Mouse (Mus musculus) cerebellum, adult 18-20 months (tissue): Measurements from ENCODE around the gene Mmp20.

ENCODE experiments used
- DNase-seq, 2 experiments: peaks; one replicate each; pipeline ENCODE4 v3.0.0; 2021

Gene Mmp20

GRCm38 (mm10) chr9:7693961-7694360 is 65.9 kb downstream of the Mmp20 start:
- no peak for DNase-seq

- no peak for DNase-seq
Observed at GRCm38 (mm10) chr9:7695646-7696045, 67.6 kb downstream of the Mmp20 start.

GRCm38 (mm10) chr9:7708698-7709097 is 80.7 kb downstream of the Mmp20 start:
- DNase-seq, result no peak

- DNase-seq, result no peak
Observed at GRCm38 (mm10) chr9:7711196-7711595, 83.2 kb downstream of the Mmp20 start.

- DNase-seq, result peak; percentile 11 to 51
Observed at GRCm38 (mm10) chr9:7714062-7714907, 86.3 kb downstream of the Mmp20 start.

GRCm38 (mm10) chr9:7714908-7715175 is 86.8 kb downstream of the Mmp20 start:
- DNase-seq, result no peak

- DNase-seq, result no peak
Observed at GRCm38 (mm10) chr9:7721543-7721942, 93.5 kb downstream of the Mmp20 start.
